Mouse (Mus musculus): Measurements from ENCODE around the gene Synpo2. TPM values are rescaled to one million over a fixed set of nuclear protein-coding genes. Genes with fewer than 3 reads are reported as not detected.

The Synpo2 gene
- polyA plus RNA-seq, 2 experiments, result 0.03 to 0.04 TPM

DNA sequence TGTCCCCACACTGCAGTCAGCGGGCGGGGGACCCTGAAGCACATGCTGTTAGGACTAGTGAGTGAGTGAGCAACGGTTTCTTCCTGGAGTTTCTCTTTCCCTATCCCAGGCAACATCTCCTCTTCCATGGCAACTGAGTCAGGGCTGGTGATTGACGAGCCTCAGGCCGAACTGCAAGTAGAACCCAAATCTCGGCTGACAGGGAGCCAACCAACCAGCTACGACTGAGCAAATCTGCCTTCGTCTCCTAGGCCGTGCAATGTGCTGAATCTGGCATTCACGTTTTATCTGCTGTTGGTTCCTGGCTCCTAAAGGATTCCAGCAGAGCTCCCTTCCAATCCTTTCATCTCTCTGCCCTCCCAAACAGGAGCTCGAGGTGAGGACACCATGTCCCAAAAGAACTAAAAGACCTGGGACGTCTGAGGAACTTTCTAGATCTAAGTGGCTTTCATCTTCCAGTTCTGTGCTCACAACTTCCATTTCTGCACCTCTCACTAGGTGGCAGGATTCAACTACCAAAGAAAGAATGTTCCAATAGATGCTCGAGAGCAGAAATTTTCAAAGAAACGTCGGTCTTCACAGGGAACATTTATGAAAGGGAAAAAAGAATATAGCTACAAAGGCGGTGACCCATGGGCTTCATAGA, 1.6 kb downstream of the Synpo2 start:
- TF ChIP-seq CTCF (IDR thresholded peaks at IDR 0.05; ENCODE audit: low read depth) (no peak), EP300 (IDR thresholded peaks at IDR 0.05; ENCODE audit: low read depth) (no peak)

DNA sequence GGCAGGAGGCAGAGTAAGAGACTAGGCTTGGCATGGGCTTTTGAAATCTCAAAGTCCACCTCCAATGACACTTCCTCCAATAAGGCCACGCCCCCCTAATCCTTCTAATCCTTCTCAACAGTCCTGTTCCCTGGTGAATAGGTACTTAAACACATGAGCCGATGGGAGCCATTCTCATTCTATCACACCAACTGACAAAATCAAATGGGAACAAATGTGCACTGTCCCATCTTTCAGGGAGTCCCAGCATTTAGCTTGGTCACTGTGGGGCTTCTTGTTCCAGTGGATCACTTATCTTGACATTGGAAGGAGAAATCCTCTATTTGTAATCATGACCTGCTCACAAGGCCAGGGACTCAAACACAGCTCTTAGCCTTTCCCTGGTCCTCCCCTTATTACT, 4.3 kb downstream of the Synpo2 start:
- no peak overlapping the region for H3K9ac ChIP-seq (replicated peaks)
- no peaks in the 10 kb centered on the region for H3K4me1 ChIP-seq (replicated peaks; ENCODE audit: control insufficient read depth in 2 of 2, insufficient read depth in 2 of 2, low read length in 1 of 2)
- no peaks in the 10 kb centered on the region for H3K36me3 ChIP-seq (replicated peaks; ENCODE audit: control insufficient read depth, insufficient read depth, low read depth)
- no peak for ATAC-seq (ENCODE audit: insufficient read depth)
- no peak overlapping the region for H3K27ac ChIP-seq
- H3K4me3 ChIP-seq (ENCODE audit: insufficient read depth in 1 of 2, low read depth in 2 of 2, low read length in 2 of 2), result no peak overlapping the region
- peaks cover 6% of the 10 kb centered on the region for H3K27me3 ChIP-seq (ENCODE audit: control insufficient read depth, insufficient read depth, low read length)
- 49% methylated on average over 2 of the region's 2 CpGs for WGBS (ENCODE audit: insufficient replicate concordance)
- H3K4me2 ChIP-seq (ENCODE audit: low read depth), result no peak overlapping the region
- DNase-seq (ENCODE audit: low read depth in 3 of 3, low spot score in 3 of 3), result no peak
- H3K9me3 ChIP-seq (ENCODE audit: control insufficient read depth, low read length), result no peaks in the 10 kb centered on the region
- no peak for TF ChIP-seq CTCF (IDR thresholded peaks at IDR 0.05; ENCODE audit: low read depth)
- TF ChIP-seq EP300 (IDR thresholded peaks at IDR 0.05; ENCODE audit: low read depth), result no peak

More for the DNA sequence above, 1.6 kb downstream of the Synpo2 start:
- H3K4me3 ChIP-seq (ENCODE audit: insufficient read depth in 1 of 2, low read depth in 2 of 2, low read length in 2 of 2), result no peak overlapping the region
- H3K4me1 ChIP-seq (replicated peaks; ENCODE audit: control insufficient read depth in 2 of 2, insufficient read depth in 2 of 2, low read length in 1 of 2), result no peaks in the 10 kb centered on the region
- no peak overlapping the region for H3K27ac ChIP-seq
- H3K36me3 ChIP-seq (replicated peaks; ENCODE audit: control insufficient read depth, insufficient read depth, low read depth), result no peaks in the 10 kb centered on the region
- DNase-seq (ENCODE audit: low read depth in 3 of 3, low spot score in 3 of 3), result no peak
- H3K4me2 ChIP-seq (ENCODE audit: low read depth), result no peak overlapping the region
- H3K9me3 ChIP-seq (ENCODE audit: control insufficient read depth, low read length), result no peaks in the 10 kb centered on the region
- 44% methylated on average over 16 of the region's 16 CpGs for WGBS (ENCODE audit: insufficient replicate concordance)
- peaks cover 6% of the 10 kb centered on the region for H3K27me3 ChIP-seq (ENCODE audit: control insufficient read depth, insufficient read depth, low read length)
- no peak for ATAC-seq (ENCODE audit: insufficient read depth)
- no peak overlapping the region for H3K9ac ChIP-seq (replicated peaks)

DNA sequence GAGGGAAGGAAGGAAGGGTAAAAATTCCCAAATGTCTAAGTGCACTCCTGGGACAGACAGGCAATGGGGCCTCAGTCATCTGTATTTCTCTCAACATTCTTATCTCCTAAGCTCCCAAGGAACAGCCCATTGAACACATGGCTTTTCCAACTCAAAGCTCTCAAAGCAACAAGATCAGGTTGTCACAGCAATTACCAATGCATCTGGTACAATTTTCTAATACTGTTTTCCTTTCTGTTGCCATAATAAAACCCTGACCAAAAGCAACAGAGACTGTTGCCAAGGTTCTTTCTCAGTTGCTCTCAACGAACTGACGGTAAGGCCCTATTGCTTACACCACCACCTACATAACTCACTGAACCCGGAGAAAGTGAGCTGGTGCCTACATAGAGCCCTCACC, 8.7 kb downstream of the Synpo2 start:
- TF ChIP-seq CTCF (IDR thresholded peaks at IDR 0.05; ENCODE audit: low read depth), result no peak
- no peak for TF ChIP-seq EP300 (IDR thresholded peaks at IDR 0.05; ENCODE audit: low read depth)
- Histone ChIP-seq H3K4me1 (replicated peaks; ENCODE audit: control insufficient read depth in 2 of 2, insufficient read depth in 2 of 2, low read length in 1 of 2) (no peaks in the 10 kb centered on the region), H3K9me3 (ENCODE audit: control insufficient read depth, low read length) (no peaks in the 10 kb centered on the region)

GRCm38 (mm10) chr3:123218646-123219045, 17.3 kb downstream of the Synpo2 start:
- no peak overlapping the region for H3K9ac ChIP-seq (replicated peaks)
- DNase-seq (ENCODE audit: low read depth in 3 of 3, low spot score in 3 of 3) (no peak), ATAC-seq (ENCODE audit: insufficient read depth) (no peak)
- no peaks in the 10 kb centered on the region for H3K27me3 ChIP-seq (ENCODE audit: control insufficient read depth, insufficient read depth, low read length)
- TF ChIP-seq EP300 (IDR thresholded peaks at IDR 0.05; ENCODE audit: low read depth) (no peak), CTCF (IDR thresholded peaks at IDR 0.05; ENCODE audit: low read depth) (no peak)
- no peaks in the 10 kb centered on the region for H3K36me3 ChIP-seq (replicated peaks; ENCODE audit: control insufficient read depth, insufficient read depth, low read depth)
- H3K27ac ChIP-seq, result no peak overlapping the region
- H3K4me1 ChIP-seq (replicated peaks; ENCODE audit: control insufficient read depth in 2 of 2, insufficient read depth in 2 of 2, low read length in 1 of 2), result no peaks in the 10 kb centered on the region
- H3K4me3 ChIP-seq (ENCODE audit: insufficient read depth in 1 of 2, low read depth in 2 of 2, low read length in 2 of 2), result no peak overlapping the region
- WGBS (ENCODE audit: insufficient replicate concordance), result 45% methylated on average over 6 of the region's 6 CpGs
- H3K9me3 ChIP-seq (ENCODE audit: control insufficient read depth, low read length), result no peaks in the 10 kb centered on the region
- no peak overlapping the region for H3K4me2 ChIP-seq (ENCODE audit: low read depth)

More for the DNA sequence above, 8.7 kb downstream of the Synpo2 start:
- no peak for DNase-seq (ENCODE audit: low read depth in 3 of 3, low spot score in 3 of 3)
- no peak overlapping the region for H3K4me3 ChIP-seq (ENCODE audit: insufficient read depth in 1 of 2, low read depth in 2 of 2, low read length in 2 of 2)
- H3K9ac ChIP-seq (replicated peaks), result no peak overlapping the region
- H3K27me3 ChIP-seq (ENCODE audit: control insufficient read depth, insufficient read depth, low read length), result no peaks in the 10 kb centered on the region
- 76% methylated on average over 3 of the region's 3 CpGs for WGBS (ENCODE audit: insufficient replicate concordance)
- H3K27ac ChIP-seq, result no peak overlapping the region
- no peak overlapping the region for H3K4me2 ChIP-seq (ENCODE audit: low read depth)
- H3K36me3 ChIP-seq (replicated peaks; ENCODE audit: control insufficient read depth, insufficient read depth, low read depth), result no peaks in the 10 kb centered on the region
- ATAC-seq (ENCODE audit: insufficient read depth), result no peak

- H3K4me2 ChIP-seq (ENCODE audit: low read depth), result no peak overlapping the region
- no peaks in the 10 kb centered on the region for H3K4me1 ChIP-seq (replicated peaks; ENCODE audit: control insufficient read depth in 2 of 2, insufficient read depth in 2 of 2, low read length in 1 of 2)
- no peak overlapping the region for H3K9ac ChIP-seq (replicated peaks)
- no peak for TF ChIP-seq EP300 (IDR thresholded peaks at IDR 0.05; ENCODE audit: low read depth)
- TF ChIP-seq CTCF (IDR thresholded peaks at IDR 0.05; ENCODE audit: low read depth), result no peak
- DNase-seq (ENCODE audit: low read depth in 3 of 3, low spot score in 3 of 3), result no peak
- H3K9me3 ChIP-seq (ENCODE audit: control insufficient read depth, low read length), result no peaks in the 10 kb centered on the region
- H3K27me3 ChIP-seq (ENCODE audit: control insufficient read depth, insufficient read depth, low read length), result no peaks in the 10 kb centered on the region
- H3K36me3 ChIP-seq (replicated peaks; ENCODE audit: control insufficient read depth, insufficient read depth, low read depth), result no peaks in the 10 kb centered on the region
- no peak overlapping the region for H3K4me3 ChIP-seq (ENCODE audit: insufficient read depth in 1 of 2, low read depth in 2 of 2, low read length in 2 of 2)
- ATAC-seq (ENCODE audit: insufficient read depth), result no peak
- WGBS (ENCODE audit: insufficient replicate concordance), result 48% methylated on average over 4 of the region's 4 CpGs
- H3K27ac ChIP-seq, result no peak overlapping the region
Observed at GRCm38 (mm10) chr3:123208891-123209290, 27.1 kb downstream of the Synpo2 start.

Measured in liver, embryonic 14.5 days (tissue).